Mouse (Mus musculus) limb, embryonic 14.5 days (tissue): ENCODE data around the gene Krt19. TPM values are rescaled to one million over a fixed set of nuclear protein-coding genes. Genes with fewer than 3 reads are reported as not detected.

Source experiments
- ATAC-seq: fragments of 200-750 bp; cut with Nextera tagmentation; 2 replicates; pipeline ENCODE4 v1.8.0; 2017; ENCODE audit warnings: low read depth, moderate number of reproducible peaks, moderate TSS enrichment; ENCODE audit not compliant: low FRiP score
- DNase-seq: peaks from one replicate; pipeline ENCODE4 v3.0.0-alpha.2; 2015; ENCODE audit warnings: low spot score
- H3K27ac ChIP-seq: fragments of 300-500 bp; sonication (generic); replicated peaks from 2 replicates; pipeline ENCODE4 v1.5.1; 2014; ENCODE audit warnings: low read depth, mild to moderate bottlenecking, low read length, moderate library complexity, mixed read lengths
- H3K27me3 ChIP-seq: fragments of 300-500 bp; sonication (generic); 2 replicates; pipeline ENCODE4 v1.6.1; 2014; ENCODE audit warnings: low read length, mixed read lengths; ENCODE audit not compliant: control insufficient read depth, insufficient read depth
- H3K36me3 ChIP-seq: fragments of 300-500 bp; sonication (generic); 2 replicates; pipeline ENCODE4 v1.6.1; 2014; ENCODE audit warnings: mild to moderate bottlenecking, low read length, moderate library complexity, mixed read lengths; ENCODE audit not compliant: control insufficient read depth, insufficient read depth
- H3K4me1 ChIP-seq: fragments of 300-500 bp; sonication (generic); 2 replicates; pipeline ENCODE4 v1.6.1; 2014; ENCODE audit warnings: antibody characterized with exemption, low read length, mixed read lengths; ENCODE audit not compliant: control insufficient read depth, insufficient read depth
- H3K4me2 ChIP-seq: fragments of 300-500 bp; sonication (generic); replicated peaks from 2 replicates; pipeline ENCODE4 v1.6.1; 2014; ENCODE audit warnings: low read depth, mild to moderate bottlenecking, low read length, moderate library complexity; ENCODE audit not compliant: severe bottlenecking
- H3K4me3 ChIP-seq: fragments of 300-500 bp; sonication (generic); replicated peaks from 2 replicates; pipeline ENCODE4 v1.5.1; 2014; ENCODE audit warnings: low read length
- H3K9ac ChIP-seq: fragments of 300-500 bp; sonication (generic); 2 replicates; pipeline ENCODE4 v1.6.1; 2014; ENCODE audit warnings: mild to moderate bottlenecking, low read depth, low read length, moderate library complexity; ENCODE audit not compliant: severe bottlenecking
- H3K9me3 ChIP-seq: fragments of 300-500 bp; sonication (generic); 2 replicates; pipeline ENCODE4 v1.6.1; 2016; ENCODE audit warnings: low read length; ENCODE audit not compliant: control insufficient read depth
- POLR2A ChIP-seq: fragments of 200-500 bp; IDR thresholded peaks from 2 replicates; pipeline ENCODE4 v1.8.0; 2012; ENCODE audit warnings: inconsistent platforms, mild to moderate bottlenecking, moderate library complexity, borderline replicate concordance; ENCODE audit not compliant: insufficient read depth, insufficient read length; ENCODE audit errors: extremely low read depth
- WGBS: fragments of 180-500 bp; shearing (Covaris S2); extraction: QIAGEN DNeasy Blood & Tissue Kit; methylation state at CpG from one replicate; pipeline ENCODE4 v1.1.7; 2014; 5-methylcytosine and 5-hydroxymethylcytosine counted together
- polyA plus RNA-seq, 2 experiments: library from polyadenylated mRNA; depleted of rRNA in 1 of 2; stranded (reverse) in 1 of 2; unstranded in 1 of 2; fragments of >200 nt; fragmentation: Nextera tagmentation in 1 of 2; extraction: Ambion mirVana in 1 of 2; gene quantifications; 2 replicates each; pipeline versions ENCODE4 v1.2.1 to v1.2.3; 2012 to 2014

Krt19 gene
- polyA plus RNA-seq, 2 experiments = 74.0 to 105 TPM

- Histone ChIP-seq H3K4me3 (no peak overlapping the region), H3K4me1 (no peaks in the 10 kb centered on the region), H3K9ac (no peak overlapping the region), H3K27ac (no peak overlapping the region), H3K9me3 (no peaks in the 10 kb centered on the region), H3K27me3 (no peaks in the 10 kb centered on the region), H3K36me3 (no peaks in the 10 kb centered on the region), H3K4me2 (no peak overlapping the region)
- no peak for ATAC-seq
- DNase-seq = no peak
- 87% methylated on average over 5 of the region's 5 CpGs for WGBS
- no peak for TF ChIP-seq POLR2A
These were observed 28.1 kb downstream of the Krt19 start for GRCm38 (mm10) chr11:100120331-100120730.

- ATAC-seq (no peak), DNase-seq (no peak)
- no peaks in the 10 kb centered on the region for H3K27me3 ChIP-seq
- no peak overlapping the region for H3K9ac ChIP-seq
- no peaks in the 10 kb centered on the region for H3K4me1 ChIP-seq
- WGBS = 78% methylated on average over 2 of the region's 2 CpGs
- TF ChIP-seq POLR2A = no peak
- no peaks in the 10 kb centered on the region for H3K9me3 ChIP-seq
- no peak overlapping the region for H3K4me2 ChIP-seq
- H3K4me3 ChIP-seq = no peak overlapping the region
- no peak overlapping the region for H3K27ac ChIP-seq
- H3K36me3 ChIP-seq = no peaks in the 10 kb centered on the region
These were observed 34.8 kb downstream of the Krt19 start for GRCm38 (mm10) chr11:100113742-100114029.

GRCm38 (mm10) chr11:100112935-100113741, 35.3 kb downstream of the Krt19 start:
- Histone ChIP-seq H3K27ac (no peak overlapping the region), H3K4me2 (no peak overlapping the region), H3K4me1 (no peaks in the 10 kb centered on the region), H3K4me3 (no peak overlapping the region), H3K9ac (no peak overlapping the region), H3K9me3 (no peaks in the 10 kb centered on the region), H3K36me3 (no peaks in the 10 kb centered on the region), H3K27me3 (no peaks in the 10 kb centered on the region)
- DNase-seq = no peak
- TF ChIP-seq POLR2A = no peak
- 84% methylated on average over 11 of the region's 11 CpGs for WGBS
- ATAC-seq = no peak

- Histone ChIP-seq H3K27me3 (no peaks in the 10 kb centered on the region), H3K27ac (no peak within 1 kb of the TSS), H3K4me3 (no peak within 1 kb of the TSS), H3K36me3 (no peaks in the 10 kb centered on the region), H3K9ac (no peak within 1 kb of the TSS), H3K4me1 (no peaks in the 10 kb centered on the region), H3K9me3 (no peaks in the 10 kb centered on the region), H3K4me2 (no peak within 1 kb of the TSS)
- WGBS = 72% methylated on average over 6 of the region's 6 CpGs
- ATAC-seq (no peak), DNase-seq (no peak)
- no peak for TF ChIP-seq POLR2A
These were observed 42.8 kb downstream of the Krt19 start, which contains the start of gene Krt36 for GRCm38 (mm10) chr11:100105576-100106122. TSS of gene Krt36 (minus strand) at chr11:100105626.

GRCm38 (mm10) chr11:100102693-100103429, 45.6 kb downstream of the Krt19 start:
- H3K4me3 ChIP-seq = no peak overlapping the region
- no peak overlapping the region for H3K4me2 ChIP-seq
- no peaks in the 10 kb centered on the region for H3K36me3 ChIP-seq
- ATAC-seq = no peak
- H3K27me3 ChIP-seq = no peaks in the 10 kb centered on the region
- no peak for TF ChIP-seq POLR2A
- no peaks in the 10 kb centered on the region for H3K4me1 ChIP-seq
- H3K27ac ChIP-seq = no peak overlapping the region
- DNase-seq = peak; percentile 9
- no peaks in the 10 kb centered on the region for H3K9me3 ChIP-seq
- WGBS = 58% methylated on average over 15 of the region's 15 CpGs
- no peak overlapping the region for H3K9ac ChIP-seq
